Mouse (Mus musculus): ENCODE measurements around the gene Bcas3. TPM values are rescaled to one million over a fixed set of nuclear protein-coding genes. Genes with fewer than 3 reads are reported as not detected.
A peak's percentile ranks its signal among the peaks of the same experiment; 100 is the strongest.
"Not testable (repeated sequence)": the region's sequence is repeated elsewhere in the genome, so short reads cannot be mapped to it uniquely, and the experiment has no call there.

Gene Bcas3
- polyA plus RNA-seq, 1 experiment from 2014 or later, result 16.6 TPM

GRCm38 (mm10) chr11:85485197-85485940, 132.4 kb downstream of the Bcas3 start:
- Histone ChIP-seq H3K4me3 (no peak overlapping the region), H3K27me3 (no peaks in the 10 kb centered on the region), H3K9ac (no peak overlapping the region), H3K4me1 (replicated peaks) (0 out of 2 replicates have a peak, but pooled peaks cover 2% of the 10 kb centered on the region), H3K36me3 (no peaks in the 10 kb centered on the region), H3K4me2 (no peak overlapping the region), H3K27ac (no peak overlapping the region), H3K9me3 (replicated peaks) (no peaks in the 10 kb centered on the region)
- 80% methylated on average over 6 of the region's 6 CpGs for WGBS
- no peak for ATAC-seq (replicated peaks; ENCODE audit: insufficient number of reproducible peaks, insufficient read depth, low FRiP score, low read depth)

GRCm38 (mm10) chr11:85487501-85487900, 134.5 kb downstream of the Bcas3 start:
- H3K4me2 ChIP-seq, result no peak overlapping the region
- no peaks in the 10 kb centered on the region for H3K36me3 ChIP-seq
- H3K4me1 ChIP-seq (replicated peaks), result peaks cover 8% of the 10 kb centered on the region
- H3K9ac ChIP-seq, result no peak overlapping the region
- H3K27ac ChIP-seq, result no peak overlapping the region
- 60% methylated on average over 7 of the region's 7 CpGs for WGBS
- no peak overlapping the region for H3K4me3 ChIP-seq
- no peak for ATAC-seq (replicated peaks; ENCODE audit: insufficient number of reproducible peaks, insufficient read depth, low FRiP score, low read depth)
- H3K27me3 ChIP-seq, result no peaks in the 10 kb centered on the region
- H3K9me3 ChIP-seq (replicated peaks), result no peaks in the 10 kb centered on the region

GRCm38 (mm10) chr11:85492231-85492630, 139.3 kb downstream of the Bcas3 start:
- Histone ChIP-seq H3K27me3 (no peaks in the 10 kb centered on the region), H3K9me3 (replicated peaks) (no peaks in the 10 kb centered on the region), H3K4me3 (0 out of 2 replicates have a peak overlapping the region, but pooled peaks have one; percentile 13), H3K4me1 (replicated peaks) (peaks cover 14% of the 10 kb centered on the region), H3K27ac (peak overlapping the region; percentile 84), H3K9ac (no peak overlapping the region), H3K4me2 (peak overlapping the region; percentile 52), H3K36me3 (no peaks in the 10 kb centered on the region)
- ATAC-seq (replicated peaks; ENCODE audit: insufficient number of reproducible peaks, insufficient read depth, low FRiP score, low read depth), result peak; percentile 80
- WGBS, result 2% methylated on average over 12 of the region's 12 CpGs

- no peak overlapping the region for H3K9ac ChIP-seq
- ATAC-seq (replicated peaks; ENCODE audit: insufficient number of reproducible peaks, insufficient read depth, low FRiP score, low read depth), result no peak
Observed at GRCm38 (mm10) chr11:85492666-85493065, 139.7 kb downstream of the Bcas3 start.

GRCm38 (mm10) chr11:85499561-85499960, 146.6 kb downstream of the Bcas3 start:
- H3K9ac ChIP-seq, result no peak overlapping the region
- H3K36me3 ChIP-seq, result no peaks in the 10 kb centered on the region
- ATAC-seq (replicated peaks; ENCODE audit: insufficient number of reproducible peaks, insufficient read depth, low FRiP score, low read depth), result no peak
- H3K9me3 ChIP-seq (replicated peaks), result no peaks in the 10 kb centered on the region
- no peaks in the 10 kb centered on the region for H3K27me3 ChIP-seq
- whole genome bisulfite sequencing, result 62% methylated on average over 5 of the region's 5 CpGs
- no peak overlapping the region for H3K4me2 ChIP-seq
- no peak overlapping the region for H3K4me3 ChIP-seq
- no peaks in the 10 kb centered on the region for H3K4me1 ChIP-seq (replicated peaks)
- no peak overlapping the region for H3K27ac ChIP-seq

More at GRCm38 (mm10) chr11:85492666-85493065, 139.7 kb downstream of the Bcas3 start:
- no peaks in the 10 kb centered on the region for H3K36me3 ChIP-seq
- no peaks in the 10 kb centered on the region for H3K27me3 ChIP-seq
- no peaks in the 10 kb centered on the region for H3K9me3 ChIP-seq (replicated peaks)
- peak overlapping the region; percentile 84 for H3K27ac ChIP-seq
- peak overlapping the region; percentile 52 for H3K4me2 ChIP-seq
- 34% methylated on average over 3 of the region's 3 CpGs for WGBS
- H3K4me3 ChIP-seq, result no peak overlapping the region
- peaks cover 14% of the 10 kb centered on the region for H3K4me1 ChIP-seq (replicated peaks)

GRCm38 (mm10) chr11:85502031-85502430, 149.1 kb downstream of the Bcas3 start:
- 69% methylated on average over 3 of the region's 3 CpGs for WGBS
- no peak overlapping the region for H3K4me2 ChIP-seq
- no peaks in the 10 kb centered on the region for H3K27me3 ChIP-seq
- no peak for ATAC-seq (replicated peaks; ENCODE audit: insufficient number of reproducible peaks, insufficient read depth, low FRiP score, low read depth)
- H3K4me1 ChIP-seq (replicated peaks), result no peaks in the 10 kb centered on the region
- H3K36me3 ChIP-seq, result no peaks in the 10 kb centered on the region
- no peak overlapping the region for H3K27ac ChIP-seq
- no peak overlapping the region for H3K9ac ChIP-seq
- H3K9me3 ChIP-seq (replicated peaks), result no peaks in the 10 kb centered on the region
- no peak overlapping the region for H3K4me3 ChIP-seq

GRCm38 (mm10) chr11:85504812-85505211, 151.8 kb downstream of the Bcas3 start:
- ATAC-seq (replicated peaks; ENCODE audit: insufficient number of reproducible peaks, insufficient read depth, low FRiP score, low read depth), result not testable (repeated sequence)
- WGBS, result 44% methylated on average over 4 of the region's 4 CpGs

GRCm38 (mm10) chr11:85505811-85506210, 152.8 kb downstream of the Bcas3 start:
- Histone ChIP-seq H3K9ac (no peak overlapping the region), H3K9me3 (replicated peaks) (no peaks in the 10 kb centered on the region), H3K4me2 (no peak overlapping the region), H3K27ac (no peak overlapping the region), H3K4me3 (no peak overlapping the region), H3K27me3 (no peaks in the 10 kb centered on the region), H3K36me3 (no peaks in the 10 kb centered on the region), H3K4me1 (replicated peaks) (no peaks in the 10 kb centered on the region)
- 81% methylated on average over 4 of the region's 4 CpGs for WGBS
- no peak for ATAC-seq (replicated peaks; ENCODE audit: insufficient number of reproducible peaks, insufficient read depth, low FRiP score, low read depth)

More at GRCm38 (mm10) chr11:85504812-85505211, 151.8 kb downstream of the Bcas3 start:
- H3K27ac ChIP-seq; H3K27me3 ChIP-seq; H3K36me3 ChIP-seq; H3K4me1 ChIP-seq (replicated peaks); H3K4me3 ChIP-seq; H3K4me2 ChIP-seq; H3K9me3 ChIP-seq (replicated peaks); H3K9ac ChIP-seq: not testable (repeated sequence)

- Histone ChIP-seq H3K9me3 (replicated peaks) (no peaks in the 10 kb centered on the region), H3K27me3 (no peaks in the 10 kb centered on the region), H3K36me3 (no peaks in the 10 kb centered on the region), H3K27ac (no peak overlapping the region), H3K4me3 (no peak overlapping the region), H3K9ac (no peak overlapping the region), H3K4me2 (no peak overlapping the region), H3K4me1 (replicated peaks) (no peaks in the 10 kb centered on the region)
- no peak for ATAC-seq (replicated peaks; ENCODE audit: insufficient number of reproducible peaks, insufficient read depth, low FRiP score, low read depth)
- WGBS, result 90% methylated on average over 12 of the region's 12 CpGs
Observed at GRCm38 (mm10) chr11:85509334-85509733, 156.4 kb downstream of the Bcas3 start.

GRCm38 (mm10) chr11:85511270-85511904, 158.4 kb downstream of the Bcas3 start:
- no peaks in the 10 kb centered on the region for H3K36me3 ChIP-seq
- H3K9ac ChIP-seq, result no peak overlapping the region
- no peak for ATAC-seq (replicated peaks; ENCODE audit: insufficient number of reproducible peaks, insufficient read depth, low FRiP score, low read depth)
- 74% methylated on average over 9 of the region's 9 CpGs for WGBS
- H3K4me1 ChIP-seq (replicated peaks), result no peaks in the 10 kb centered on the region
- H3K4me2 ChIP-seq, result no peak overlapping the region
- H3K27ac ChIP-seq, result peak overlapping the region; percentile 31; the same call in 1 of the 2 replicates
- H3K9me3 ChIP-seq (replicated peaks), result no peaks in the 10 kb centered on the region
- H3K4me3 ChIP-seq, result no peak overlapping the region
- H3K27me3 ChIP-seq, result no peaks in the 10 kb centered on the region

- H3K4me2 ChIP-seq, result no peak overlapping the region
- H3K27ac ChIP-seq, result no peak overlapping the region
- 0 out of 2 replicates have a peak, but pooled peaks cover 2% of the 10 kb centered on the region for H3K27me3 ChIP-seq
- no peaks in the 10 kb centered on the region for H3K9me3 ChIP-seq (replicated peaks)
- no peak overlapping the region for H3K9ac ChIP-seq
- H3K36me3 ChIP-seq, result no peaks in the 10 kb centered on the region
- 88% methylated on average over 7 of the region's 7 CpGs for WGBS
- no peak overlapping the region for H3K4me3 ChIP-seq
- ATAC-seq (replicated peaks; ENCODE audit: insufficient number of reproducible peaks, insufficient read depth, low FRiP score, low read depth), result no peak
- 0 out of 2 replicates have a peak, but pooled peaks cover 5% of the 10 kb centered on the region for H3K4me1 ChIP-seq (replicated peaks)
Observed at GRCm38 (mm10) chr11:85516724-85517123, 163.8 kb downstream of the Bcas3 start.

Measured in heart, embryonic 15.5 days (tissue).